Mouse (Mus musculus) CH12.LX (cell line): ENCODE measurements around the gene Ak4. TPM values are rescaled to one million over a fixed set of nuclear protein-coding genes. Genes with fewer than 3 reads are reported as not detected.

Experiments
- DNase-seq: peaks from one replicate; pipeline ENCODE4 v3.0.0-alpha.2; 2013; ENCODE audit errors: extremely low read depth
- H3K27ac ChIP-seq: 2 replicates; pipeline ENCODE4 v1.5.1; 2012; ENCODE audit warnings: low read depth, mild to moderate bottlenecking, control low read depth, moderate library complexity; ENCODE audit not compliant: insufficient read depth
- H3K27me3 ChIP-seq: replicated peaks from 2 replicates; pipeline ENCODE3; 2012; ENCODE audit warnings: inconsistent platforms
- H3K36me3 ChIP-seq, 2 experiments: replicated peaks in 1 of 2; 2 replicates each; pipeline versions ENCODE3 to v1.6.1; 2012; ENCODE audit warnings: inconsistent platforms in 1 of 2, low read length in 1 of 2, mild to moderate bottlenecking in 1 of 2, mixed read lengths in 1 of 2, moderate library complexity in 1 of 2; ENCODE audit not compliant: control insufficient read depth in 1 of 2, insufficient read depth in 1 of 2
- H3K4me1 ChIP-seq, 2 experiments: 2 replicates each; pipeline ENCODE4 v1.6.1; 2012; ENCODE audit warnings: inconsistent platforms in 1 of 2, moderate library complexity in 1 of 2; ENCODE audit not compliant: insufficient read depth in 2 of 2, control insufficient read depth in 1 of 2
- H3K4me2 ChIP-seq: 2 replicates; pipeline ENCODE4 v1.6.1; 2012; ENCODE audit warnings: low read depth, mild to moderate bottlenecking, control low read depth; ENCODE audit not compliant: poor library complexity, insufficient read depth, severe bottlenecking
- H3K4me3 ChIP-seq, 3 experiments: fragments of 150-350 bp in 1 of 3; sonication (generic) in 1 of 3; replicated peaks in 1 of 3; 2 replicates each; pipeline versions ENCODE3 to v1.5.1; 2011 to 2012; ENCODE audit warnings: low read depth in 2 of 3, low read length in 2 of 3, mild to moderate bottlenecking in 2 of 3, moderate library complexity in 2 of 3, control low read depth in 1 of 3, improper control_type of control experiment in 1 of 3, inconsistent platforms in 1 of 3, mixed read lengths in 1 of 3; ENCODE audit not compliant: poor library complexity in 1 of 3
- H3K79me2 ChIP-seq: replicated peaks from 2 replicates; pipeline ENCODE4 v1.6.1; 2012; ENCODE audit warnings: mild to moderate bottlenecking, moderate library complexity; ENCODE audit not compliant: control insufficient read depth, poor library complexity, insufficient read depth, severe bottlenecking; ENCODE audit errors: extremely low read depth
- H3K9ac ChIP-seq: 2 replicates; pipeline ENCODE4 v1.6.1; 2012; ENCODE audit warnings: low read depth, mild to moderate bottlenecking, control low read depth, moderate library complexity; ENCODE audit not compliant: insufficient read depth
- H3K9me3 ChIP-seq: replicated peaks from 2 replicates; pipeline ENCODE3; 2012; ENCODE audit warnings: low read length, inconsistent platforms, mixed read lengths
- BHLHE40 ChIP-seq: IDR thresholded peaks from 2 replicates; pipeline ENCODE4 v1.6.1; 2011; ENCODE audit warnings: mild to moderate bottlenecking, low read depth, low read length, improper control_type of control experiment
- CHD1 ChIP-seq: IDR thresholded peaks from 2 replicates; pipeline ENCODE4 v1.6.1; 2012; ENCODE audit warnings: low read depth, low read length, improper control_type of control experiment, inconsistent platforms
- CHD2 ChIP-seq: IDR thresholded peaks from 2 replicates; pipeline ENCODE4 v1.6.1; 2011; ENCODE audit warnings: low read length, improper control_type of control experiment
- CTCF ChIP-seq, 2 experiments: IDR thresholded peaks in 1 of 2; conservative IDR thresholded peaks in 1 of 2; 2 replicates each; pipeline ENCODE4 v1.5.1; 2011 to 2012; ENCODE audit warnings: low read depth in 2 of 2, low read length in 2 of 2, improper control_type of control experiment in 1 of 2, inconsistent platforms in 1 of 2, mild to moderate bottlenecking in 1 of 2, moderate library complexity in 1 of 2
- E2F4 ChIP-seq: IDR thresholded peaks from 2 replicates; pipeline ENCODE4 v1.6.1; 2011; ENCODE audit warnings: low read depth, low read length, improper control_type of control experiment; ENCODE audit not compliant: insufficient replicate concordance
- EP300 ChIP-seq: IDR thresholded peaks from 2 replicates; pipeline ENCODE4 v1.6.1; 2011; ENCODE audit warnings: low read length, improper control_type of control experiment
- ETS1 ChIP-seq: conservative IDR thresholded peaks from 2 replicates; pipeline ENCODE4 v1.6.1; 2012; ENCODE audit warnings: low read depth, mild to moderate bottlenecking, inconsistent platforms, low read length, improper control_type of control experiment, moderate library complexity
- HCFC1 ChIP-seq: IDR thresholded peaks from 2 replicates; pipeline ENCODE4 v1.6.1; 2012; ENCODE audit warnings: low read depth, mild to moderate bottlenecking, inconsistent platforms, low read length, improper control_type of control experiment
- JUND ChIP-seq: conservative IDR thresholded peaks from 2 replicates; pipeline ENCODE4 v1.6.1; 2011; ENCODE audit warnings: low read depth, low read length, improper control_type of control experiment
- KAT2A ChIP-seq: IDR thresholded peaks from 2 replicates; pipeline ENCODE4 v1.6.1; 2012; ENCODE audit warnings: low read length, improper control_type of control experiment, inconsistent platforms; ENCODE audit not compliant: insufficient replicate concordance
- MAFK ChIP-seq: IDR thresholded peaks from 2 replicates; pipeline ENCODE4 v1.6.1; 2011; ENCODE audit warnings: low read length, improper control_type of control experiment; ENCODE audit not compliant: insufficient replicate concordance
- MAZ ChIP-seq: IDR thresholded peaks from 2 replicates; pipeline ENCODE4 v1.6.1; 2012; ENCODE audit warnings: low read depth, mild to moderate bottlenecking, inconsistent platforms, low read length, improper control_type of control experiment, moderate library complexity
- MEF2A ChIP-seq: IDR thresholded peaks from 2 replicates; pipeline ENCODE4 v1.6.1; 2014; ENCODE audit warnings: low read depth, mild to moderate bottlenecking, inconsistent platforms, low read length, improper control_type of control experiment, borderline replicate concordance
- MYC ChIP-seq: IDR thresholded peaks from 2 replicates; pipeline ENCODE4 v1.6.1; 2011; ENCODE audit warnings: low read depth, mild to moderate bottlenecking, improper control_type of control experiment, low read length
- NRF1 ChIP-seq: IDR thresholded peaks from 2 replicates; pipeline ENCODE4 v1.6.1; 2014; ENCODE audit warnings: low read depth, mild to moderate bottlenecking, inconsistent platforms, low read length, improper control_type of control experiment, moderate library complexity
- PAX5 ChIP-seq: IDR thresholded peaks from 2 replicates; pipeline ENCODE4 v1.6.1; 2012; ENCODE audit warnings: low read length, inconsistent platforms, mixed read lengths
- POLR2A ChIP-seq: IDR thresholded peaks from 2 replicates; pipeline ENCODE4 v1.6.1; 2011; ENCODE audit warnings: low read depth, mild to moderate bottlenecking, improper control_type of control experiment, low read length
- POLR2AphosphoS2 ChIP-seq: IDR thresholded peaks from 2 replicates; pipeline ENCODE4 v1.6.1; 2011; ENCODE audit warnings: low read depth, low read length, improper control_type of control experiment
- RCOR1 ChIP-seq: conservative IDR thresholded peaks from 2 replicates; pipeline ENCODE4 v1.6.1; 2012; ENCODE audit warnings: low read depth, mild to moderate bottlenecking, inconsistent platforms, low read length, improper control_type of control experiment
- TBP ChIP-seq: conservative IDR thresholded peaks from 2 replicates; pipeline ENCODE4 v1.6.1; 2011; ENCODE audit warnings: low read depth, low read length, improper control_type of control experiment
- USF2 ChIP-seq: conservative IDR thresholded peaks from 2 replicates; pipeline ENCODE4 v1.6.1; 2011; ENCODE audit warnings: low read depth, low read length, improper control_type of control experiment
- ZC3H11A ChIP-seq: IDR thresholded peaks from 2 replicates; pipeline ENCODE4 v1.6.1; 2012; ENCODE audit warnings: low read depth, mild to moderate bottlenecking, inconsistent platforms, low read length, improper control_type of control experiment
- ZKSCAN1 ChIP-seq: IDR thresholded peaks from 2 replicates; pipeline ENCODE4 v1.6.1; 2012; ENCODE audit warnings: low read depth, inconsistent platforms, low read length, improper control_type of control experiment, borderline replicate concordance
- ZMIZ1 ChIP-seq: IDR thresholded peaks from 2 replicates; pipeline ENCODE4 v1.6.1; 2012; ENCODE audit warnings: low read depth, mild to moderate bottlenecking, inconsistent platforms, low read length, improper control_type of control experiment
- ZNF384 ChIP-seq: IDR thresholded peaks from 2 replicates; pipeline ENCODE4 v1.6.1; 2012; ENCODE audit warnings: low read depth, low read length, improper control_type of control experiment, inconsistent platforms
- dilution Hi-C: fragments of 300-500 bp; cut with MboI; formaldehyde crosslinking; loops from 2 replicates; pipeline ENCODE4 v1.14.3; 2020; ENCODE audit warnings: low sequenced_read_pairs; ENCODE audit not compliant: extremely low pct_unique_long_range_greater_than_20kb, extremely low pct_ligation_motif_present
- in situ Hi-C: fragments of 300-500 bp; cut with MboI; formaldehyde crosslinking; loops from 3 replicates; pipeline ENCODE4 v1.14.3; 2019; ENCODE audit warnings: low sequenced_read_pairs, low pct_ligation_motif_present, low pct_unique_long_range_greater_than_20kb, mixed read lengths
- polyA plus RNA-seq: library from polyadenylated mRNA; unstranded; fragments of >175 nt; gene quantifications from 2 replicates; pipeline ENCODE4 v1.2.1, GENCODE M21; 2012; ENCODE audit warnings: low read depth; ENCODE audit not compliant: insufficient read length
- total RNA-seq, 2 experiments: library from RNA; depleted of rRNA; stranded (reverse); fragments of 300-350 nt in 1 of 2; fragments of >200 nt in 1 of 2; gene quantifications; 2 replicates each; pipeline ENCODE4 v1.2.3; 2012 to 2014

Gene Ak4
- total and polyA plus RNA-seq, 3 experiments, result 11.8 to 49.4 (median 23.0) TPM

DNA sequence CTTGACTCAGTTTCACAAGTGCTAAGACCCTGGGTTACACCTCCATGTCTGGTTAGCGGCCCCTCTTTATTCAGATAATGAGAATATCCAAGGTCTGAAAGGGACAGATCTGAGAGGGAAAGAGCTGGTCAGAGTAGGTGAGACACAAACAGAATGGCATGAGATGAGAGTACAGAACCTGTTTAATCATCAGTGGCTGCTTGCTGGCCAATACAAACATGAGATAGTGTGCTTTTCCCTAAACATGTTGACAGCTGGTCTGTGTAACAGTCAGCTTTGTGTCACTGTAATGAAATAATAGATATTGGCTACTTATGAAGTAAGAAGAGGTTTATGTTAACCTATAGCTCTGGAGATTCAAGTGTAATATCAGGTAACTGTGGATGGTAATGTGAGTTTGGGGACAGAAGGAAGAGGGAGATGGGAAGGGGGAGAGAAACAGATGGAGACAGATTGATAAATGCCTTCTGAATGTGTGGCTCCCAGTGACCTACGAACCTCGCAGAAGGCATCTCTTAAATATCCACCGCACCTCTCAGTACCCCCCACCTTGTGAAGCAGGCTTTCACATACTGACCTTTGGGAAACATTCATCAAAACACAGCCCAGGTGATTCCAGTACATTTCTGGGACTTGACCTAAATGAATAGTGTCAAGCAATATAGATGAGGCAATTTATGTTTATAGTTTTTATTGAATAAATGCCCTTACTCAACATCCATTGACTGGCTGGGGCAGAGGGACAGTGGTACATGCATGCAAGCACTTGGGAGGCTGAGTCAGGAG, 12.5 kb upstream of the Ak4 start:
- Histone ChIP-seq H3K27ac (no peak overlapping the region), H3K4me1 (no peaks in the 10 kb centered on the region), H3K9ac (no peak overlapping the region), H3K36me3 (no peaks in the 10 kb centered on the region), H3K27me3 (no peaks in the 10 kb centered on the region), H3K9me3 (no peaks in the 10 kb centered on the region), H3K79me2 (no peaks in the 10 kb centered on the region), H3K4me3 (no peak overlapping the region), H3K4me2 (no peak overlapping the region)
- dilution Hi-C loops (no loop called here), in situ Hi-C loops (no loop called here)
- no peak for DNase-seq
- TF ChIP-seq KAT2A (no peak), POLR2AphosphoS2 (no peak), MAZ (no peak), EP300 (no peak), RCOR1 (no peak), CTCF (conservative IDR thresholded peaks at IDR 0.05 in 1 of 2, IDR thresholded peaks at IDR 0.05 in 1 of 2; ENCODE audit: low read depth in 2 of 2, low read length in 2 of 2) (no peak), HCFC1 (no peak), PAX5 (no peak), BHLHE40 (no peak), MYC (no peak), E2F4 (no peak), ZMIZ1 (no peak), ETS1 (no peak), TBP (no peak), CHD2 (no peak)

DNA sequence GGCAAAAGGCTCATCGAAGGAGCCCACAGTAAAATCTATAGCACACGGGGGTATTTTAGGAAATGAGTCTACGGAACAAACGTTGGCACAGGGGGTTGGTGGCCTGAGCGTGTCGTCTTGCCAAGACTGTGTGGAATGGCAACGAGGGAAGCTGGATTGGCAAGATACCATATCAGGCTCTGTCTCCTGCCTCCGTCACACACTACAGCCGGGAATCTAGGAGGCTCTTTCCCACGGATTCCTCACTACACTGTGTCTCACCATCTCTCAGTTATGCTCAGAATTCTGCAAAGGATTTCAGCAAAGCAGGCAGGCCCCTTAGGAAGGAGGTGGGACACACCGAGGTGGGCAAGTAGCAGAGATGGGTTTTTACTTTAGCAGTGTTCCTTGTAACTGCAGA, 2.1 kb upstream of the Ak4 start:
- H3K4me2 ChIP-seq, result no peak overlapping the region
- no peaks in the 10 kb centered on the region for H3K9me3 ChIP-seq
- no peak for DNase-seq
- no peaks in the 10 kb centered on the region for H3K79me2 ChIP-seq
- H3K4me3 ChIP-seq, result no peak overlapping the region
- H3K27ac ChIP-seq, result no peak overlapping the region
- H3K27me3 ChIP-seq, result peaks cover 2% of the 10 kb centered on the region
- H3K9ac ChIP-seq, result no peak overlapping the region
- TF ChIP-seq CHD1 (no peak), MAFK (no peak), ZNF384 (no peak), NRF1 (no peak), ZKSCAN1 (no peak), JUND (no peak), USF2 (no peak), ZC3H11A (no peak), MEF2A (no peak), MYC (no peak), POLR2A (no peak)
- dilution Hi-C loops (no loop called here), in situ Hi-C loops (no loop called here)
- H3K4me1 ChIP-seq, result peaks cover 0 to 8% of the 10 kb centered on the region in 2 experiments; a peak in 2 of 4 replicates
- peaks cover 0 to 3% of the 10 kb centered on the region in 2 experiments for H3K36me3 ChIP-seq
